Mouse (Mus musculus): Measurements from ENCODE around the gene Vmn1r22. TPM values are rescaled to one million over a fixed set of nuclear protein-coding genes. Genes with fewer than 3 reads are reported as not detected.

Vmn1r22 gene
- polyA plus RNA-seq (2017; shearing (Covaris generic)): not detected

GRCm38 (mm10) chr6:57907928-57908327 is at the start of gene Vmn1r22:
Vmn1r22 (minus strand) TSS chr6:57908028.

GRCm38 (mm10) chr6:57926738-57927137 is 18.9 kb upstream of the Vmn1r22 start, which contains the start of gene Vmn1r23:
Vmn1r23 (minus strand) TSS chr6:57926838.

GRCm38 (mm10) chr6:57850286-57850685 is 57.5 kb downstream of the Vmn1r22 start, which contains the start of gene Vmn1r21:
Vmn1r21 (minus strand) TSS chr6:57850343.

Other genes with a start within 250 kb of the Vmn1r22 start
- gene Pyurf, start 215.9 kb downstream of the Vmn1r22 start, polyA plus RNA-seq (2017; shearing (Covaris generic)): 8.0 TPM
- 8.4 TPM for gene Lancl2, start 205.5 kb downstream of the Vmn1r22 start, polyA plus RNA-seq (2017; shearing (Covaris generic))
- 24.1 TPM for gene Vopp1, start 82.9 kb downstream of the Vmn1r22 start, polyA plus RNA-seq (2017; shearing (Covaris generic))
- gene Vmn1r21, start 57.7 kb downstream of the Vmn1r22 start, polyA plus RNA-seq (2017; shearing (Covaris generic)): not detected
- gene Vmn1r23, start 18.8 kb upstream of the Vmn1r22 start, polyA plus RNA-seq (2017; shearing (Covaris generic)): not detected
- gene Vmn1r24, start 53.5 kb upstream of the Vmn1r22 start, polyA plus RNA-seq (2017; shearing (Covaris generic)): not detected
- not detected for gene Vmn1r25, start 72.8 kb upstream of the Vmn1r22 start, polyA plus RNA-seq (2017; shearing (Covaris generic))
- not detected for gene Vmn1r26, start 107.1 kb upstream of the Vmn1r22 start, polyA plus RNA-seq (2017; shearing (Covaris generic))

Measured in inflammation-experienced regulatory T-cells, adult 16 weeks (primary cell).